Mouse (Mus musculus) C2C12 (cell line): ENCODE measurements around the gene Hlcs.

ENCODE experiments used
- CEBPB ChIP-seq: IDR thresholded peaks from one replicate; pipeline ENCODE4 v1.6.1; 2011; ENCODE audit warnings: low read depth, mild to moderate bottlenecking, control low read depth, moderate library complexity
- CTCF ChIP-seq: IDR thresholded peaks from one replicate; pipeline ENCODE4 v1.5.1; 2011; ENCODE audit not compliant: control insufficient read depth, insufficient read depth, insufficient read length
- MAX ChIP-seq: IDR thresholded peaks from one replicate; pipeline ENCODE4 v1.6.1; 2011; ENCODE audit warnings: mild to moderate bottlenecking, control low read depth
- MYOD1 ChIP-seq: IDR thresholded peaks from one replicate; pipeline ENCODE4 v1.6.1; 2011; ENCODE audit warnings: low read depth; ENCODE audit not compliant: control insufficient read depth, insufficient read length
- USF1 ChIP-seq: IDR thresholded peaks from one replicate; pipeline ENCODE4 v1.6.1; 2011; ENCODE audit warnings: low read depth, mild to moderate bottlenecking, control low read depth, moderate library complexity

GRCm38 (mm10) chr16:94315215-94315614, 1.8 kb upstream of the Hlcs start:
- TF ChIP-seq CTCF (no peak), CEBPB (no peak), MAX (no peak), MYOD1 (no peak), USF1 (no peak)
